Mouse (Mus musculus): ENCODE measurements around the gene Tnfrsf1b. TPM values are rescaled to one million over a fixed set of nuclear protein-coding genes. Genes with fewer than 3 reads are reported as not detected.

Gene Tnfrsf1b
- polyA plus RNA-seq (2017; shearing (Covaris generic)) = 100 to 1,000 TPM in 1 of 2 experiments, 10 to 100 TPM in 1; 91.5 to 515 TPM

DNA sequence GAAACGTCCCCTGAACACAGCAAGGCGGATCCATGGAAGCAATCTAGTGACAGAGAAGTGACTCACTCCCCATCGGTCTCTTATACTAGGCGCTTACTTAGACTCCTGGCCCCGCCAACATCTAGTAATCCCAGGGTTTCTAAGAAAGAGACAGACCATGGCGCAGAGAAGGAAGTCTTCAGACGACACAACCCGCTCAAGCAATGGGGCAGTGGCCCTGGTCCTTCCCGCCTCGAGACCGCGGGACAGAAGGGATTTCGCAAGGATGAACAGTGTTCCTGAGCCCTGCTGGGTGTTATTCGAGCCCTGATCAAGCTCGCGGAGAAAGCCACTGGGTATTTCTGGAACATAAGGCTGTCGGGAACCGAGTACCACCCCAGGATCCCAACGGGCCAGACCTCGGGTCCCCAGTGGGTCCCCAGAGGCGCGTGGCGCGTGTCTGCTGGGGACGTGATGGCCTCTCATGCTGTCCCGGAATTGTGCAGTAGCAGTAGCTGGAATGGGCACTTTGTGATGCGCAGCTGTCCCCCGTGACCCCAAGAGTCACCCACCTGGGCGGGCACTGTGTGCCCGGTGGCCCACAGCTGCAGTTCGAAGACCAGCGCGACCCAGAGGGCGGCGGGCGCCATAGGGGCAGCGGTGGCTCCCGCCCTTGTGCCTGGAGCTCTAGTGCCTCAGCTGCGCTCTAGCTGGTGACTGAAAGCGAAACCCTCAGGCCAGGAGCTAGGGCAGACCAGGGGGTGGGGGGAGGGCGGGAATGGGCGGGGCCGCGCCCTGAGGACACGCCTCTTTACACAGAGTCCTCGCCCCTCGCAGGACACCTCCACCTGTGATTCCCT is at the start of gene Tnfrsf1b:
Tnfrsf1b (minus strand) TSS at position 698 of the 839 bp plus-strand sequence.

GRCm38 (mm10) chr4:145194559-145195162 is 52.0 kb downstream of the Tnfrsf1b start, which contains the start of gene Vps13d:
Vps13d (minus strand) TSS chr4:145195005.

Other genes starting within 250 kb of the Tnfrsf1b start
- 1 to 10 TPM; 3.5 to 7.2 TPM for gene Vps13d, start 51.9 kb downstream of the Tnfrsf1b start, polyA plus RNA-seq (2017; shearing (Covaris generic))
- 1 to 10 TPM; 2.7 to 4.2 TPM for gene Tnfrsf8, start 68.3 kb upstream of the Tnfrsf1b start, polyA plus RNA-seq (2017; shearing (Covaris generic))